Mouse (Mus musculus): Measurements from ENCODE around the gene Card10. TPM values are rescaled to one million over a fixed set of nuclear protein-coding genes. Genes with fewer than 3 reads are reported as not detected.

Card10 gene
- polyA plus RNA-seq, 1 experiment from 2014 or later: 6.6 TPM

GRCm38 (mm10) chr15:78809739-78810138 lies 6.9 kb upstream of the Card10 start:
- 56% methylated on average over 9 of the region's 9 CpGs for WGBS
- no peak overlapping the region for H3K4me3 ChIP-seq (replicated peaks)
- no peaks in the 10 kb centered on the region for H3K9me3 ChIP-seq
- no peak overlapping the region for H3K27ac ChIP-seq
- H3K9ac ChIP-seq: no peak overlapping the region
- no peaks in the 10 kb centered on the region for H3K27me3 ChIP-seq (replicated peaks)
- peaks cover 14% of the 10 kb centered on the region for H3K4me1 ChIP-seq
- no peak overlapping the region for H3K4me2 ChIP-seq
- no peaks in the 10 kb centered on the region for H3K36me3 ChIP-seq
- no peak for ATAC-seq (ENCODE audit: insufficient read depth, low FRiP score, low read depth)

GRCm38 (mm10) chr15:78808980-78809379 lies 6.1 kb upstream of the Card10 start:
- Histone ChIP-seq H3K9me3 (no peaks in the 10 kb centered on the region), H3K9ac (no peak overlapping the region), H3K4me1 (peaks cover 18% of the 10 kb centered on the region), H3K4me2 (no peak overlapping the region), H3K4me3 (replicated peaks) (no peak overlapping the region), H3K27ac (no peak overlapping the region), H3K36me3 (no peaks in the 10 kb centered on the region), H3K27me3 (replicated peaks) (no peaks in the 10 kb centered on the region)
- WGBS: 86% methylated on average over 2 of the region's 2 CpGs
- no peak for ATAC-seq (ENCODE audit: insufficient read depth, low FRiP score, low read depth)

GRCm38 (mm10) chr15:78807141-78807540 lies 4.3 kb upstream of the Card10 start:
- Histone ChIP-seq H3K27me3 (replicated peaks) (no peaks in the 10 kb centered on the region), H3K27ac (0 out of 2 replicates have a peak overlapping the region, but pooled peaks have one; percentile 16), H3K4me3 (replicated peaks) (no peak overlapping the region), H3K36me3 (no peaks in the 10 kb centered on the region), H3K4me1 (peaks cover 36% of the 10 kb centered on the region), H3K9me3 (no peaks in the 10 kb centered on the region), H3K4me2 (no peak overlapping the region), H3K9ac (no peak overlapping the region)
- ATAC-seq (ENCODE audit: insufficient read depth, low FRiP score, low read depth): no peak
- 61% methylated on average over 3 of the region's 3 CpGs for WGBS

GRCm38 (mm10) chr15:78806614-78807013 lies 3.8 kb upstream of the Card10 start:
- peaks cover 41% of the 10 kb centered on the region for H3K4me1 ChIP-seq
- H3K27me3 ChIP-seq (replicated peaks): no peaks in the 10 kb centered on the region
- H3K27ac ChIP-seq: 0 out of 2 replicates have a peak overlapping the region, but pooled peaks have one; percentile 16
- WGBS: 25% methylated on average over 2 of the region's 2 CpGs
- H3K4me3 ChIP-seq (replicated peaks): no peak overlapping the region
- H3K36me3 ChIP-seq: no peaks in the 10 kb centered on the region
- H3K9ac ChIP-seq: no peak overlapping the region
- H3K9me3 ChIP-seq: no peaks in the 10 kb centered on the region
- no peak for ATAC-seq (ENCODE audit: insufficient read depth, low FRiP score, low read depth)
- no peak overlapping the region for H3K4me2 ChIP-seq

GRCm38 (mm10) chr15:78805351-78805750 lies 2.5 kb upstream of the Card10 start:
- H3K4me3 ChIP-seq (replicated peaks): no peak overlapping the region
- no peak overlapping the region for H3K4me2 ChIP-seq
- H3K9me3 ChIP-seq: no peaks in the 10 kb centered on the region
- no peak for ATAC-seq (ENCODE audit: insufficient read depth, low FRiP score, low read depth)
- peaks cover 43% of the 10 kb centered on the region for H3K4me1 ChIP-seq
- H3K9ac ChIP-seq: no peak overlapping the region
- H3K27ac ChIP-seq: no peak overlapping the region; the same call in 1 of the 2 replicates
- no peaks in the 10 kb centered on the region for H3K36me3 ChIP-seq
- H3K27me3 ChIP-seq (replicated peaks): no peaks in the 10 kb centered on the region
- WGBS: 69% methylated on average over 2 of the region's 2 CpGs

GRCm38 (mm10) chr15:78804326-78804725 lies 1.5 kb upstream of the Card10 start:
- 19% methylated on average over 6 of the region's 6 CpGs for WGBS
- no peak overlapping the region for H3K4me3 ChIP-seq (replicated peaks)
- H3K4me2 ChIP-seq: peak overlapping the region; percentile 21
- H3K9me3 ChIP-seq: no peaks in the 10 kb centered on the region
- ATAC-seq (ENCODE audit: insufficient read depth, low FRiP score, low read depth): peak; percentile 56; the same call in 1 of the 2 replicates
- peaks cover 43% of the 10 kb centered on the region for H3K4me1 ChIP-seq
- no peak overlapping the region for H3K9ac ChIP-seq
- H3K27ac ChIP-seq: peak overlapping the region; percentile 69
- H3K36me3 ChIP-seq: no peaks in the 10 kb centered on the region
- H3K27me3 ChIP-seq (replicated peaks): no peaks in the 10 kb centered on the region

GRCm38 (mm10) chr15:78803499-78803900 lies 658 bp upstream of the Card10 start:
- H3K4me1 ChIP-seq: peaks cover 43% of the 10 kb centered on the region
- ATAC-seq (ENCODE audit: insufficient read depth, low FRiP score, low read depth): peak; percentile 44
- no peak overlapping the region for H3K9ac ChIP-seq
- H3K27me3 ChIP-seq (replicated peaks): no peaks in the 10 kb centered on the region
- WGBS: 12% methylated on average over 8 of the region's 8 CpGs
- H3K4me2 ChIP-seq: peak overlapping the region; percentile 99
- H3K4me3 ChIP-seq (replicated peaks): peak overlapping the region; percentile 73; the same call in 1 of the 2 replicates
- H3K36me3 ChIP-seq: no peaks in the 10 kb centered on the region
- peak overlapping the region; percentile 69 for H3K27ac ChIP-seq
- no peaks in the 10 kb centered on the region for H3K9me3 ChIP-seq

GRCm38 (mm10) chr15:78801971-78802741 lies 686 bp downstream of the Card10 start:
- 0 out of 2 replicates have a peak, but pooled peaks have one; percentile 15 for ATAC-seq (ENCODE audit: insufficient read depth, low FRiP score, low read depth)
- Histone ChIP-seq H3K4me2 (peak overlapping the region; percentile 99), H3K9ac (peak overlapping the region; percentile 60), H3K4me3 (replicated peaks) (peak overlapping the region; percentile 73), H3K27me3 (replicated peaks) (no peaks in the 10 kb centered on the region), H3K9me3 (no peaks in the 10 kb centered on the region), H3K4me1 (peaks cover 42% of the 10 kb centered on the region), H3K27ac (peak overlapping the region; percentile 69), H3K36me3 (no peaks in the 10 kb centered on the region)
- 3% methylated on average over 67 of the region's 67 CpGs for WGBS

GRCm38 (mm10) chr15:78801571-78801970 lies 1.3 kb downstream of the Card10 start:
- ATAC-seq (ENCODE audit: insufficient read depth, low FRiP score, low read depth): no peak

GRCm38 (mm10) chr15:78799029-78799428 lies 3.8 kb downstream of the Card10 start:
- Histone ChIP-seq H3K9me3 (no peaks in the 10 kb centered on the region), H3K4me1 (peaks cover 36% of the 10 kb centered on the region), H3K9ac (no peak overlapping the region), H3K36me3 (no peaks in the 10 kb centered on the region), H3K27ac (no peak overlapping the region), H3K4me2 (no peak overlapping the region), H3K27me3 (replicated peaks) (no peaks in the 10 kb centered on the region), H3K4me3 (replicated peaks) (no peak overlapping the region)
- WGBS: 56% methylated on average over 20 of the region's 21 CpGs
- ATAC-seq (ENCODE audit: insufficient read depth, low FRiP score, low read depth): no peak

More at GRCm38 (mm10) chr15:78801571-78801970, 1.3 kb downstream of the Card10 start:
- peak overlapping the region; percentile 73 for H3K4me3 ChIP-seq (replicated peaks)
- no peaks in the 10 kb centered on the region for H3K27me3 ChIP-seq (replicated peaks)
- H3K36me3 ChIP-seq: no peaks in the 10 kb centered on the region
- no peak overlapping the region for H3K9ac ChIP-seq
- peaks cover 39% of the 10 kb centered on the region for H3K4me1 ChIP-seq
- WGBS: 68% methylated on average over 9 of the region's 9 CpGs
- H3K27ac ChIP-seq: no peak overlapping the region
- H3K9me3 ChIP-seq: no peaks in the 10 kb centered on the region
- peak overlapping the region; percentile 99 for H3K4me2 ChIP-seq

GRCm38 (mm10) chr15:78797060-78797329 lies 5.8 kb downstream of the Card10 start:
- ATAC-seq (ENCODE audit: insufficient read depth, low FRiP score, low read depth): no peak
- Histone ChIP-seq H3K9ac (no peak overlapping the region), H3K4me1 (peaks cover 16% of the 10 kb centered on the region; the same call in 1 of the 2 replicates), H3K4me3 (replicated peaks) (no peak overlapping the region), H3K27me3 (replicated peaks) (no peaks in the 10 kb centered on the region), H3K27ac (no peak overlapping the region), H3K36me3 (no peaks in the 10 kb centered on the region), H3K9me3 (no peaks in the 10 kb centered on the region), H3K4me2 (no peak overlapping the region)
- 85% methylated on average over 8 of the region's 8 CpGs for WGBS

GRCm38 (mm10) chr15:78796196-78797059 lies 6.4 kb downstream of the Card10 start:
- no peak overlapping the region for H3K27ac ChIP-seq
- H3K4me1 ChIP-seq: peaks cover 11% of the 10 kb centered on the region; the same call in 1 of the 2 replicates
- 45% methylated on average over 25 of the region's 25 CpGs for WGBS
- ATAC-seq (ENCODE audit: insufficient read depth, low FRiP score, low read depth): no peak
- no peaks in the 10 kb centered on the region for H3K27me3 ChIP-seq (replicated peaks)
- no peaks in the 10 kb centered on the region for H3K36me3 ChIP-seq
- H3K9me3 ChIP-seq: no peaks in the 10 kb centered on the region
- no peak overlapping the region for H3K4me3 ChIP-seq (replicated peaks)
- no peak overlapping the region for H3K9ac ChIP-seq
- no peak overlapping the region for H3K4me2 ChIP-seq

Data from stomach, embryonic 15.5 days (tissue).